Mouse (Mus musculus): ENCODE measurements at regions not wholly inside any gene's neighbourhood (a gene's known extent, or its start where the extent isn't known, plus 50 kb on each side); places are given as distances from the start of the nearest gene placed in this dataset.

- TF ChIP-seq CTCF (conservative IDR thresholded peaks at IDR 0.05; ENCODE audit: insufficient read depth, insufficient read length, low read depth, low read length) (no peak), POLR2A (IDR thresholded peaks at IDR 0.05; ENCODE audit: low read depth, low read length) (no peak)
These were observed 663.4 kb downstream of the Pdcd6ip start for GRCm38 (mm10) chr9:113044556-113045178.
